Mouse (Mus musculus): ENCODE results near the gene Tspan18. TPM values are rescaled to one million over a fixed set of nuclear protein-coding genes. Genes with fewer than 3 reads are reported as not detected.

The Tspan18 gene
- polyA plus RNA-seq, 1 experiment from 2014 or later: 48.4 TPM

Other genes starting within 250 kb of the Tspan18 start
- gene Trp53i11, start 147.0 kb downstream of the Tspan18 start, polyA plus RNA-seq (2016; fragmentation: Nextera tagmentation; extraction: Ambion mirVana): 171 and 214 TPM in 2 replicates
- gene Cd82, start 128.6 kb upstream of the Tspan18 start, polyA plus RNA-seq (2016; fragmentation: Nextera tagmentation; extraction: Ambion mirVana): 5.1 and 5.9 TPM in 2 replicates
- not detected in 2 replicates for gene Gm10803, start 226.1 kb upstream of the Tspan18 start, polyA plus RNA-seq (2016; fragmentation: Nextera tagmentation; extraction: Ambion mirVana)

Measured in midbrain, embryonic 10.5 days (tissue).